Mouse (Mus musculus) forebrain, embryonic 11.5 days (tissue): ENCODE measurements around the gene Eno1. TPM values are rescaled to one million over a fixed set of nuclear protein-coding genes. Genes with fewer than 3 reads are reported as not detected.

ENCODE experiments used
- ATAC-seq: fragments of 200-750 bp; cut with Nextera tagmentation; replicated peaks from 2 replicates; pipeline ENCODE4 v1.8.0; 2017; ENCODE audit warnings: moderate TSS enrichment; ENCODE audit not compliant: low FRiP score
- DNase-seq: peaks from one replicate; pipeline ENCODE4 v3.0.0-alpha.2; 2017; ENCODE audit warnings: low spot score
- H3K27ac ChIP-seq: fragments of 300-500 bp; sonication (generic); 2 replicates; pipeline ENCODE4 v1.5.1; 2014; ENCODE audit warnings: low read depth, low read length
- H3K27me3 ChIP-seq: fragments of 300-500 bp; sonication (generic); 2 replicates; pipeline ENCODE4 v1.6.1; 2014; ENCODE audit warnings: mild to moderate bottlenecking, low read length, mixed read lengths; ENCODE audit not compliant: control insufficient read depth, insufficient read depth
- H3K36me3 ChIP-seq: fragments of 300-500 bp; sonication (generic); 2 replicates; pipeline ENCODE4 v1.6.1; 2014; ENCODE audit warnings: mild to moderate bottlenecking, low read length, moderate library complexity, mixed read lengths; ENCODE audit not compliant: control insufficient read depth, insufficient read depth
- H3K4me1 ChIP-seq: fragments of 300-500 bp; sonication (generic); replicated peaks from 2 replicates; pipeline ENCODE4 v1.6.1; 2014; ENCODE audit warnings: low read length, mixed read lengths; ENCODE audit not compliant: control insufficient read depth, insufficient read depth
- H3K4me2 ChIP-seq: fragments of 300-500 bp; sonication (generic); 2 replicates; pipeline ENCODE4 v1.6.1; 2014; ENCODE audit warnings: low read depth, mild to moderate bottlenecking, low read length, moderate library complexity, mixed read lengths; ENCODE audit not compliant: severe bottlenecking
- H3K4me3 ChIP-seq: fragments of 300-500 bp; sonication (generic); 2 replicates; pipeline ENCODE4 v1.5.1; 2014; ENCODE audit warnings: low read depth, low read length
- H3K9ac ChIP-seq: fragments of 300-500 bp; sonication (generic); 2 replicates; pipeline ENCODE4 v1.6.1; 2014; ENCODE audit warnings: low read length
- H3K9me3 ChIP-seq: fragments of 300-500 bp; sonication (generic); 2 replicates; pipeline ENCODE4 v1.6.1; 2016; ENCODE audit warnings: low read length, mixed read lengths; ENCODE audit not compliant: control insufficient read depth
- WGBS: fragments of 180-500 bp; shearing (Covaris S2); extraction: QIAGEN DNeasy Blood & Tissue Kit; methylation state at CpG from one replicate; pipeline ENCODE4 v1.1.7; 2014; 5-methylcytosine and 5-hydroxymethylcytosine counted together
- polyA plus RNA-seq: library from polyadenylated mRNA; unstranded; fragments of >200 nt; fragmentation: Nextera tagmentation; extraction: Ambion mirVana; gene quantifications from 2 replicates; pipeline ENCODE4 v1.2.1, GENCODE M21; 2014

Gene Eno1
- polyA plus RNA-seq, 1 experiment from 2014 or later, result 1,858 TPM

DNA sequence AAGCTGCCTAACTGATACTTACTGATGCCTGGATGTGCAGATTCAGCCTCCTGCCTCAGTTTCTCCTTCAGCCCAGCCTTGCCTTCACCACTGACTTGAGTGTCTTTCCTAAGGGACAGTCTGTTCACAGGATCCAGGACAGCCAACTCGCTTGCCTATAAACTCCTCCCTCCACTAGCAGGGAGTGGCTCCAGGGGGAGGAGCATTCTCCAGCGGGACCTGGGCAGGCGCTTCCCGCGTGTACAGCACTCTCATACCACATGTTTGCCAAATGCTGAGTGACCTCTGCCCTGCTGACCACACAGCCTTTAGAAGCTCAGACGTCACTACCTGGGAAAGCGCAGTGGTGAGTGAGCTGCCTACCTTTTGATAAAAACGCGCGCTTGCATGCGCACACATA is 15.9 kb upstream of the Eno1 start:
- H3K4me3 ChIP-seq, result no peak overlapping the region

DNA sequence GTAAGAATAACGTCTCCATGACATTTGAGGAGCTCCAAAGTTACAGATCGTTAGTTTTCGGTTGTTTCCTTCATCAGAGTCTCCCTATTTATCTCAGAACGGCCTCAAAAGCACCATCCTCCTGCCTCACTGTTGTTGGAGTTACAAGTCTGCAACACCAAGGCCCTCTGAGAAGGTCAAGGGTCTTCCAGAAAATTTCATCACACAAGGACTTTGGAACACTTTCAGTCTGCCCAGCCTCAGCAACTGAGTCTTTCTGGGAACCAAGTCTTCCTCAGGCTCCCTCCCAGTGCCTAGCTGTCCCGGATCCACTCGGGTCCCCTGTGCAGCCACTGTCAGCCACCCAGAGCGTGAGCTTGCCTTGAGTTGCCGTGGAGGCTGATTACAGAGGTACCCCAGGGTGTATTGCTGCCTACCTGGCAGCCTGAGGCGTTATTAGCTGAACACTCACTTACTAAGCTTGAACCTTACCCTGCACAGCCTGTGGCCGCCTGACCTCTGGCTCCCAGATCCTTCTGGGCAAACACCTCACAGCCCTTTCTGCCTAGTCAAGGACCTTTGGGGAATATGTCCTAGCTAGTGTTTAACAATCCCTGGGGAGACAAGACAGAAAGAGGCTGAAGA is 15.4 kb upstream of the Eno1 start:
- H3K4me2 ChIP-seq, result no peak overlapping the region

More for the DNA sequence above, 15.9 kb upstream of the Eno1 start:
- WGBS, result 25% methylated on average over 11 of the region's 11 CpGs
- H3K27ac ChIP-seq, result no peak overlapping the region
- H3K9me3 ChIP-seq, result no peaks in the 10 kb centered on the region
- no peaks in the 10 kb centered on the region for H3K27me3 ChIP-seq
- H3K4me2 ChIP-seq, result 0 out of 2 replicates have a peak overlapping the region, but pooled peaks have one; percentile 3
- no peak overlapping the region for H3K9ac ChIP-seq
- DNase-seq (no peak), ATAC-seq (no peak)
- no peaks in the 10 kb centered on the region; the same call in 1 of the 2 replicates for H3K4me1 ChIP-seq
- no peaks in the 10 kb centered on the region for H3K36me3 ChIP-seq

DNA sequence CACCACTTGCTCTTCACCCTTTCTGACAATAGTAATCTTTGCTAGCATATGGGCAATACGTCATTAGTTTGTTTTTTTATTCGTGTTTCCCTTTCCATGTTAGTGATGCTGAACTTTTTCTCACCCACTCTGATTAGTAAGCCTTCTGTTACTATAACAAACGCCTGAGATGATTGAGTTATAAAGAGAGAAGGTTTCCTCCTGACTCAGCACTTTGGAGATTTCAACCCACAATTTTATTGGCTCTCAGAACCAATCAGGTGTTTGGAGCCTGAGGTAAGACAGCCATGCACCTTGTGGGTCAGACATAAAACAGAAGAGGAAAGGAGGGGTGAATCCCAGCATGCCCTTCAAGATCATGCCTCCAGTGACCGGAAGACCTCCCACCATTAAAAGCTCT is 12.7 kb upstream of the Eno1 start:
- ATAC-seq, result no peak
- Histone ChIP-seq H3K9ac (no peak overlapping the region), H3K27me3 (no peaks in the 10 kb centered on the region), H3K27ac (no peak overlapping the region), H3K9me3 (no peaks in the 10 kb centered on the region), H3K4me1 (0 out of 2 replicates have a peak, but pooled peaks cover 2% of the 10 kb centered on the region), H3K36me3 (no peaks in the 10 kb centered on the region), H3K4me2 (no peak overlapping the region), H3K4me3 (no peak overlapping the region)
- DNase-seq, result no peak
- 89% methylated on average over 4 of the region's 4 CpGs for WGBS

More for the DNA sequence above, 15.4 kb upstream of the Eno1 start:
- no peak for DNase-seq
- Histone ChIP-seq H3K27ac (no peak overlapping the region), H3K9me3 (no peaks in the 10 kb centered on the region), H3K4me1 (no peaks in the 10 kb centered on the region; the same call in 1 of the 2 replicates), H3K36me3 (no peaks in the 10 kb centered on the region), H3K4me3 (no peak overlapping the region), H3K9ac (no peak overlapping the region), H3K27me3 (no peaks in the 10 kb centered on the region)
- 43% methylated on average over 10 of the region's 10 CpGs for WGBS
- ATAC-seq, result no peak

DNA sequence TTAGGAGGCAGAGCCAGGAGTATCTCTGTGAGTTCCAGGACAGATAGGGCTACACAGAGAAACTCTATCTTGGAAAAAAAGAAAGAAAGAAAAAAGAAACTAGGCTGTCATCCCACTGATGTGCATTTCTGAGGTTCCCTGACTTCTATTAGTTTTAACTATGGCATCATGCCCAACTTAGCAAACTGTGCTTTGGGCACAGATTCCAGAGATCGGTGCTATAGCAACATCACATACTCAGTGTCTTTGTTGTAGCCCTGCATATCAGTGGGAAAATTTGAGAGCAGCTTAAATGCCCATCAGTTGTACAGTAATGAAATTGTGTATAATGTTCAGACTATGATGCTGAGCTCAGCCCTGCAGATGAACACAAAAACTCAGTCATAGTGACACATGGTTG is 10.8 kb upstream of the Eno1 start:
- DNase-seq, result no peak
- ATAC-seq, result no peak
- 98% methylated on average over 1 of the region's 1 CpGs for WGBS

DNA sequence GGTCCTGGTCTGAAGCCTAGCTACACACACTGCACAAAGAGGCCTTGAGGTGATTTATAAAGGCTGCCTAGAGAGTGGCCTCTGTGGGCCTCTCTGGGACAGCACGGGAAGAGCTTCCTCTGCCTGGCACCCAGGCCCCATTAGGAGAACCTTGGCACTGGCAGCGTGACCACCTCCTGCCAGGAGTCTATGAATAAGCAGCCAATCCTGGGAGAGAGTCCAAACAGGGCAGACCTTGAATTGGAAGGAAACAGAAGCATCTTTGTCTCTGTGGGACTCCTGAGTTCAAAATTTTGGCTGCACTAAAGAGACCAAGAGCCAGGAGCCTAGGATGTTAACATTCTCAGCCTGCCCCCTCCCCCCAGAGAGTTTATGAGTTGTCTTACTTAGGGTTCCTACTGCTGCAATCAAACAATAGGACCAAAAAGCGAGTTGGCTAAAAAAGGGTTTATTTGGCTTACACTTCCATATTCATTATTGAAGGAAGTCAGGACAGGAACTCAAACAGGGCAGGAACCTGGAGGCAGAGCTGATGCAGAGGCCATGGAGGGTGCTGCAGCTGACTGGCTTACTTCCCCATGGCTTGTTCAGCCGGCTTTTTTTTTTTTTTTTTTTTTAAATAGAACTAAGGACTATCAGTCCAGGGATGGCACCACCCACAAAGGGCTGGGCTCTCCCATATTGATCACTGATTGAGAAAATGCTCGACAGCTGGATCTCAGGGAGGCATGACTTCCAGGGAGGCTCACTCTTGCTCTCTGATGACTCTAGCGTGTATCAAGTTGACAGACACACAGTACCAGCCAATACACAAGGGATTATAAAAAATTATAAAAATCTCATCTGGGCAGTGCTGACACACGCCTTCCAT is 9.5 kb upstream of the Eno1 start:
- Histone ChIP-seq H3K4me2 (no peak overlapping the region), H3K4me1 (peaks cover 17% of the 10 kb centered on the region), H3K4me3 (no peak overlapping the region), H3K9ac (no peak overlapping the region), H3K9me3 (no peaks in the 10 kb centered on the region), H3K27me3 (no peaks in the 10 kb centered on the region), H3K27ac (no peak overlapping the region), H3K36me3 (no peaks in the 10 kb centered on the region)
- no peak for DNase-seq
- 63% methylated on average over 7 of the region's 7 CpGs for WGBS
- no peak for ATAC-seq

More for the DNA sequence above, 10.8 kb upstream of the Eno1 start:
- Histone ChIP-seq H3K27ac (no peak overlapping the region), H3K9me3 (no peaks in the 10 kb centered on the region), H3K27me3 (no peaks in the 10 kb centered on the region), H3K4me3 (no peak overlapping the region), H3K4me2 (no peak overlapping the region), H3K9ac (no peak overlapping the region), H3K36me3 (no peaks in the 10 kb centered on the region), H3K4me1 (peaks cover 9% of the 10 kb centered on the region; the same call in 1 of the 2 replicates)

DNA sequence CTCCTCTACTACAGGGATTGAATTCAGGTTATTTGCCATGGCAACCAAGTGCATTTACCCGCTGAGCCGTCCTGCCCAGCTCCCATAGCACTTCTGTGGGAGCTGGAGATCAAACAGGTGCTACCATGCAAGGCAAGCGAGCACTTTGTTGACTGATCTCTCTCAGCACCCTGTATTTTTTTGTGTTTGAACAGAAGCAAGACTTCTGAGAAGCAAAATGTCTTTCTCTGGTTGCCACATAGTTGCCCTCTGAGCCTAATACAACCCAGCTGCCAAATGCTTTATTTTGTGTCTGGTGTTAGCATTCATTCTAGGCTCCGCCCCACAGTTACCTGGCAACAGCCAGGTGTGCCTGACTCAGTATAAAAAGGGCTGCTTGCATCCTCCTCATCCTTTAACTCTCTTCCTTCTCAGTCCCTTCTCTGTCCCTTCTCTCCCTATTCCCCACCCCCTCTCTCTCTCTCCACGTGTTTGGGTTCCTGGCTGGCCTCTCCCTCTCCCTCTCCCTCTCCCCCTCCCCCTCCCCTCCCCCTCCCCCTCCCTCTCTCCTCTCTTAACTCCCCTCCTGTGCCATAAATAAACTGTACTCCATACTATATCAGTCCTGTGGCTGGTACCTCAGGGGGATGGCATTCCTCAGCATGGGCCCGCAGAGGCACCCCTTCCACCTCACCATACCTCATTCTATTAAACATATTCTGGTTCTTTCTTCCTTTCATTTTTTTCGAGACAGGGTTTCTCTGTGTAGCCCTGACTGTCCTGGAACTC is 7.8 kb upstream of the Eno1 start:
- ATAC-seq, result no peak
- Histone ChIP-seq H3K4me3 (no peak overlapping the region), H3K9me3 (no peaks in the 10 kb centered on the region), H3K4me2 (no peak overlapping the region), H3K9ac (no peak overlapping the region), H3K27ac (no peak overlapping the region), H3K27me3 (no peaks in the 10 kb centered on the region), H3K4me1 (peaks cover 17% of the 10 kb centered on the region), H3K36me3 (no peaks in the 10 kb centered on the region)
- 55% methylated on average over 7 of the region's 7 CpGs for WGBS
- no peak for DNase-seq

DNA sequence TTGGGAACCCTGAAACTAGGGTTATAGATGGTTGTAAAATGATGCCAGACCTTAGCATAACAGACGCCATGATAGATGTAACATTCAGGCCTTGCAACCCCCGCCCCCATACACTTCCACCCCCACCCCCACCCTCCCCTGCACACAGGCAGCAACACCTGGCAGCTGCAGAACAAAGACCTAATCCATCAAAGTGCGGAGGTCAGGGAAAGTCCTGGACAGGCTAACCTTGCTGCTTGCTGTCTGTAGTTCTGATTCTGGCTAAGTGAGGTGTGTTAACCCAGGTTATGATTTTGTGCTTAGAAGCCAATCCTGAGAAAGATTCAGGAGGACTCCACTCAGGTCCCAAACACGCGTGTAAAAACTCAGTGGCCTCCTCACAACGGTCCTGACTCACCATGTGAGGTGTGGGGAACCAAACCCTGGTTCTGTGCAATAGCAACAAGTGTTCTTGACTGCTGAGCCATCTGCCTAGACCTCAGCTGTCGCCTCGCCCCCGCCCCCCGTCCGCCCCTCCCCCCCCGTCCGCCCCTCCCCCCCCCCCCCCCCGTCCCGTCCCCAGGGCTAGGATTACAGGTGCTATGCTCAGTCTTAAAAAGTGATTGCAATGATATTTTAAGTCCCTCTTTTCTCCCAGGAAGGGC is 6.7 kb upstream of the Eno1 start:
- ATAC-seq (no peak), DNase-seq (no peak)
- WGBS, result 29% methylated on average over 9 of the region's 15 CpGs
- no peaks in the 10 kb centered on the region for H3K9me3 ChIP-seq
- no peak overlapping the region for H3K4me2 ChIP-seq
- no peaks in the 10 kb centered on the region for H3K36me3 ChIP-seq
- no peak overlapping the region for H3K4me3 ChIP-seq
- no peak overlapping the region for H3K9ac ChIP-seq
- peaks cover 21% of the 10 kb centered on the region for H3K4me1 ChIP-seq
- no peak overlapping the region for H3K27ac ChIP-seq
- no peaks in the 10 kb centered on the region for H3K27me3 ChIP-seq
